Mouse (Mus musculus) liver, embryonic 14.5 days (tissue): ENCODE results near the gene Manba. TPM values are rescaled to one million over a fixed set of nuclear protein-coding genes. Genes with fewer than 3 reads are reported as not detected.

Experiments
- ATAC-seq: fragments of 200-750 bp; cut with Nextera tagmentation; 2 replicates; pipeline ENCODE4 v1.8.0; 2017; ENCODE audit warnings: moderate number of reproducible peaks, mild to moderate bottlenecking, moderate library complexity; ENCODE audit not compliant: insufficient read depth
- DNase-seq, 3 experiments: peaks; one replicate each; pipeline ENCODE4 v3.0.0-alpha.2; 2012 to 2013; ENCODE audit warnings: low read depth in 3 of 3, low spot score in 3 of 3
- H3K27ac ChIP-seq: fragments of 300-500 bp; sonication (generic); 2 replicates; pipeline ENCODE4 v1.5.1; 2014; ENCODE audit warnings: moderate library complexity, mild to moderate bottlenecking, control low read depth, inconsistent platforms
- H3K27me3 ChIP-seq: fragments of 300-500 bp; sonication (generic); 2 replicates; pipeline ENCODE4 v1.6.1; 2014; ENCODE audit warnings: mild to moderate bottlenecking, low read length, moderate library complexity; ENCODE audit not compliant: control insufficient read depth, insufficient read depth
- H3K36me3 ChIP-seq: fragments of 300-500 bp; sonication (generic); replicated peaks from 2 replicates; pipeline ENCODE4 v1.6.1; 2014; ENCODE audit warnings: low read depth; ENCODE audit not compliant: control insufficient read depth, insufficient read depth
- H3K4me1 ChIP-seq, 2 experiments: fragments of 200-500 bp in 1 of 2; fragments of 300-500 bp in 1 of 2; sonication (generic) in 1 of 2; replicated peaks; 2 replicates each; pipeline ENCODE4 v1.6.1; 2012 to 2014; ENCODE audit warnings: antibody characterized with exemption in 1 of 2, inconsistent platforms in 1 of 2, low read length in 1 of 2; ENCODE audit not compliant: control insufficient read depth in 2 of 2, insufficient read depth in 2 of 2
- H3K4me2 ChIP-seq: fragments of 300-500 bp; sonication (generic); 2 replicates; pipeline ENCODE4 v1.6.1; 2014; ENCODE audit warnings: low read depth, mild to moderate bottlenecking, control low read depth, moderate library complexity
- H3K4me3 ChIP-seq, 2 experiments: fragments of 200-500 bp in 1 of 2; fragments of 300-500 bp in 1 of 2; sonication (generic) in 1 of 2; 2 replicates each; pipeline ENCODE4 v1.5.1; 2012 to 2014; ENCODE audit warnings: low read depth in 2 of 2, low read length in 2 of 2, mild to moderate bottlenecking in 2 of 2, control low read depth in 1 of 2, inconsistent platforms in 1 of 2, moderate library complexity in 1 of 2; ENCODE audit not compliant: insufficient read depth in 1 of 2
- H3K9ac ChIP-seq: fragments of 300-500 bp; sonication (generic); replicated peaks from 2 replicates; pipeline ENCODE4 v1.6.1; 2014; ENCODE audit warnings: mild to moderate bottlenecking, control low read depth, moderate library complexity
- H3K9me3 ChIP-seq: fragments of 300-500 bp; sonication (generic); 2 replicates; pipeline ENCODE4 v1.6.1; 2016; ENCODE audit warnings: low read length, mixed read lengths; ENCODE audit not compliant: control insufficient read depth
- CTCF ChIP-seq: IDR thresholded peaks from 2 replicates; pipeline ENCODE4 v1.5.1; 2016; ENCODE audit warnings: antibody characterized with exemption, low read depth, control low read depth
- EP300 ChIP-seq: IDR thresholded peaks from 2 replicates; pipeline ENCODE4 v1.6.1; 2016; ENCODE audit warnings: antibody characterized with exemption, low read depth
- WGBS: fragments of 180-500 bp; shearing (Covaris S2); extraction: QIAGEN DNeasy Blood & Tissue Kit; methylation state at CpG from one replicate; pipeline ENCODE4 v1.1.7; 2014; ENCODE audit not compliant: insufficient replicate concordance; 5-methylcytosine and 5-hydroxymethylcytosine counted together
- polyA plus RNA-seq, 2 experiments: library from polyadenylated mRNA; depleted of rRNA in 1 of 2; stranded (reverse) in 1 of 2; unstranded in 1 of 2; fragments of >200 nt; fragmentation: Nextera tagmentation in 1 of 2; extraction: Ambion mirVana in 1 of 2; gene quantifications; 2 replicates each; pipeline versions ENCODE4 v1.2.1 to v1.2.3; 2012 to 2014

Gene Manba
- polyA plus RNA-seq, 2 experiments: 2.2 to 4.9 TPM

- Histone ChIP-seq H3K4me1 (no peaks in the 10 kb centered on the region), H3K9me3 (no peaks in the 10 kb centered on the region), H3K4me2 (no peak overlapping the region), H3K27me3 (no peaks in the 10 kb centered on the region), H3K9ac (no peak overlapping the region), H3K36me3 (no peaks in the 10 kb centered on the region), H3K4me3 (no peak overlapping the region), H3K27ac (no peak overlapping the region)
- TF ChIP-seq CTCF (no peak), EP300 (no peak)
- DNase-seq (no peak), ATAC-seq (no peak)
- 58% methylated on average over 5 of the region's 5 CpGs for WGBS
Observed at GRCm38 (mm10) chr3:135552874-135553273, 67.5 kb downstream of the Manba start.

- H3K27ac ChIP-seq: no peak overlapping the region
- no peak overlapping the region for H3K9ac ChIP-seq
- no peak overlapping the region for H3K4me3 ChIP-seq
- no peaks in the 10 kb centered on the region for H3K4me1 ChIP-seq
- no peaks in the 10 kb centered on the region for H3K27me3 ChIP-seq
- no peaks in the 10 kb centered on the region for H3K9me3 ChIP-seq
- no peak overlapping the region for H3K4me2 ChIP-seq
- DNase-seq: no peak
- no peaks in the 10 kb centered on the region for H3K36me3 ChIP-seq
- 72% methylated on average over 6 of the region's 6 CpGs for WGBS
- TF ChIP-seq CTCF (no peak), EP300 (no peak)
- no peak for ATAC-seq
Observed at GRCm38 (mm10) chr3:135555192-135555591, 69.8 kb downstream of the Manba start.

GRCm38 (mm10) chr3:135556052-135556587 lies 70.7 kb downstream of the Manba start:
- Histone ChIP-seq H3K4me3 (no peak overlapping the region), H3K9me3 (no peaks in the 10 kb centered on the region), H3K27me3 (no peaks in the 10 kb centered on the region), H3K4me2 (no peak overlapping the region), H3K27ac (no peak overlapping the region), H3K4me1 (no peaks in the 10 kb centered on the region), H3K36me3 (no peaks in the 10 kb centered on the region), H3K9ac (no peak overlapping the region)
- 65% methylated on average over 7 of the region's 7 CpGs for WGBS
- TF ChIP-seq CTCF (peak; percentile 14; the same call in 1 of the 2 replicates), EP300 (no peak)
- DNase-seq (no peak), ATAC-seq (no peak)

- Histone ChIP-seq H3K27ac (no peak overlapping the region), H3K4me3 (no peak overlapping the region), H3K36me3 (no peaks in the 10 kb centered on the region), H3K9ac (no peak overlapping the region), H3K4me1 (no peaks in the 10 kb centered on the region), H3K4me2 (no peak overlapping the region), H3K27me3 (no peaks in the 10 kb centered on the region), H3K9me3 (no peaks in the 10 kb centered on the region)
- no peak for DNase-seq
- TF ChIP-seq CTCF (no peak), EP300 (no peak)
- no peak for ATAC-seq
- WGBS: 78% methylated on average over 12 of the region's 12 CpGs
Observed at GRCm38 (mm10) chr3:135556851-135557662, 71.6 kb downstream of the Manba start.

GRCm38 (mm10) chr3:135562036-135562435 lies 76.6 kb downstream of the Manba start:
- TF ChIP-seq EP300: no peak
- TF ChIP-seq CTCF: no peak
- WGBS: 66% methylated on average over 7 of the region's 7 CpGs

More at GRCm38 (mm10) chr3:135562036-135562435, 76.6 kb downstream of the Manba start:
- no peaks in the 10 kb centered on the region for H3K27me3 ChIP-seq
- ATAC-seq: no peak
- no peaks in the 10 kb centered on the region for H3K36me3 ChIP-seq
- no peak overlapping the region for H3K9ac ChIP-seq
- no peak overlapping the region for H3K4me3 ChIP-seq
- H3K4me1 ChIP-seq: no peaks in the 10 kb centered on the region
- H3K27ac ChIP-seq: no peak overlapping the region
- H3K9me3 ChIP-seq: no peaks in the 10 kb centered on the region
- no peak overlapping the region for H3K4me2 ChIP-seq
- no peak for DNase-seq
